Mouse (Mus musculus) kidney, embryonic 16.5 days (tissue): ENCODE data around the gene Ipo13. TPM values are rescaled to one million over a fixed set of nuclear protein-coding genes. Genes with fewer than 3 reads are reported as not detected.

ENCODE experiments used
- polyA plus RNA-seq: library from polyadenylated mRNA; unstranded; fragments of >200 nt; fragmentation: Nextera tagmentation; extraction: Ambion mirVana; gene quantifications from 2 replicates; pipeline ENCODE4 v1.2.1, GENCODE M21; 2015

The Ipo13 gene
- polyA plus RNA-seq, 1 experiment from 2014 or later, result 52.9 TPM

Other genes starting within 250 kb of the Ipo13 start
- gene Dmap1, start 232.7 kb downstream of the Ipo13 start, polyA plus RNA-seq, result 61.0 and 64.8 TPM in 2 replicates
- gene Gm12845, start 190.6 kb downstream of the Ipo13 start, polyA plus RNA-seq, result not detected in 2 replicates
- 0.06 TPM in 1 of 2 replicates, not detected in the other for gene Klf17, start 149.4 kb downstream of the Ipo13 start, polyA plus RNA-seq
- gene Slc6a9, start 80.5 kb downstream of the Ipo13 start, polyA plus RNA-seq, result 12.3 and 13.4 TPM in 2 replicates
- 1.2 and 2.4 TPM in 2 replicates for gene Ccdc24, start 42.4 kb downstream of the Ipo13 start, polyA plus RNA-seq
- gene B4galt2, start 31.5 kb downstream of the Ipo13 start, polyA plus RNA-seq, result 18.0 TPM in 2 replicates
- gene Atp6v0b, start 27.7 kb downstream of the Ipo13 start, polyA plus RNA-seq, result 270 and 305 TPM in 2 replicates
- gene Dph2, start 23.0 kb downstream of the Ipo13 start, polyA plus RNA-seq, result 22.1 and 22.7 TPM in 2 replicates
- gene Artn, start 14.8 kb upstream of the Ipo13 start, polyA plus RNA-seq, result 3.0 and 3.5 TPM in 2 replicates
- 8.7 and 9.2 TPM in 2 replicates for gene St3gal3, start 219.9 kb upstream of the Ipo13 start, polyA plus RNA-seq